Mouse (Mus musculus): ENCODE data around the gene Myom1. TPM values are rescaled to one million over a fixed set of nuclear protein-coding genes. Genes with fewer than 3 reads are reported as not detected.
"Not testable (repeated sequence)": the region's sequence is repeated elsewhere in the genome, so short reads cannot be mapped to it uniquely, and the experiment has no call there.

Gene Myom1
- 1.9 and 5.0 TPM in 2 replicates for polyA plus RNA-seq (2016; fragmentation: Nextera tagmentation; extraction: Ambion mirVana)

DNA sequence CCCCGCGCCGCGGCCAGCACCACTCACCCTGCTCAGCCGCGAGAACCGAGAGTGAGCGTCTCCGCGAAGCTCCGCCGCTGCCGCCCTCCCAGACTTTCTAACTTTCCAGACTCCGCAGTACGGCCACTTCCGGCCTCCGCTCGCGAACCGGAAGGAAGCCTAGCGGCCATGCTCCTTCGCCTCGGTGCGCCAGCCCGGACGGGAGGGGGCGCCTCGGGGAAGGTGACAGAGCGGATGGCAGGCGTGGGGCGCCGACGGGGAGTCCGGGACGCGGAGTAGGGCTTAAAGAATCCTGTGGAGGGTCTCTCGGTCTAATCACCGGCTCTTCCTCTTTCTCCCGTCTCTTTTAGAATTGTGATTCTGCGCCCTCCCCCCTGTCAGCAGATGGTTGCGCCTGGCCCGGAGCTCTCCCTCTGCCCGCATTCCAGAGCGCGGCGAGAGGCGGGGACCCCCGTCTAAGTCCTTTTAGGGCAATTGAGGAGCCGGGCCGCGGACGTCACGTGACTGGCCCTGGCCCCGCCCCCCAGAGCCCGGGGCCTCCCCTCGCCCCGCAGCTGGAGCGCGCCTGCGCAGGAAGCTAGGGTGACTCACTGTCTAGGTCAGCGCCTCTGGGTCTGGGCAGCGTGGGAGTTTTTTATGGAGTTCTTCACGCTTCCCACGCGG is at the start of gene Myom1:
TSS of gene Myom1 (plus strand) at position 553 of the 663 bp plus-strand sequence.
- Histone ChIP-seq H3K4me2 (replicated peaks) (peak within 1 kb of the TSS; percentile 79), H3K27ac (peak within 1 kb of the TSS; percentile 95), H3K9me3 (replicated peaks) (no peaks in the 10 kb centered on the region), H3K27me3 (no peaks in the 10 kb centered on the region), H3K36me3 (no peaks in the 10 kb centered on the region), H3K4me1 (peaks cover 17% of the 10 kb centered on the region), H3K9ac (peak within 1 kb of the TSS; percentile 91), H3K4me3 (peak within 1 kb of the TSS; percentile 91)
- WGBS = under 1% methylated on average over 52 of the region's 65 CpGs
- peak; percentile 97 for ATAC-seq (ENCODE audit: low FRiP score)

DNA sequence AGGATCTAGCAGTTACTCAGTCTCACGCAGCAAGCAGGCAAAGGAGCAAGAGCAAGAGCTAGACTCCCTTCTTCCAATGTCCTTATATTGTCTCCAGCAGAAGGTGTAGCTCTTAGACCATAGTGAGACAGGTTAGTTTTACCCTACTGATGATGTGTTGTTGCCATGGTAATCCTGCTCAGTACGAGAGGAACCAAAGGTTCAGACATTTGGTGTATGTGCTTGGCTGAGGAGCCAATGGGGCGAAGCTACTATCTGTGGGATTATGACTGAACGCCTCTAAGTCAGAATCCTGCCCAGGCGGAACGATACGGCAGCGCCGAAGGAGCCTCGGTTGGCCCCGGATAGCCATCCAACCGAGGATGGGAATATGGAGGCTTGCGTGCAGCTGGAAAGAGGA is 38.9 kb upstream of the Myom1 start:
- peak; percentile 100 for ATAC-seq (ENCODE audit: low FRiP score)
- H3K4me3 ChIP-seq; H3K27me3 ChIP-seq; H3K27ac ChIP-seq; H3K9ac ChIP-seq; H3K9me3 ChIP-seq (replicated peaks); H3K4me2 ChIP-seq (replicated peaks); H3K36me3 ChIP-seq; H3K4me1 ChIP-seq: not testable (repeated sequence)
- WGBS = 70% methylated on average over 13 of the region's 13 CpGs

DNA sequence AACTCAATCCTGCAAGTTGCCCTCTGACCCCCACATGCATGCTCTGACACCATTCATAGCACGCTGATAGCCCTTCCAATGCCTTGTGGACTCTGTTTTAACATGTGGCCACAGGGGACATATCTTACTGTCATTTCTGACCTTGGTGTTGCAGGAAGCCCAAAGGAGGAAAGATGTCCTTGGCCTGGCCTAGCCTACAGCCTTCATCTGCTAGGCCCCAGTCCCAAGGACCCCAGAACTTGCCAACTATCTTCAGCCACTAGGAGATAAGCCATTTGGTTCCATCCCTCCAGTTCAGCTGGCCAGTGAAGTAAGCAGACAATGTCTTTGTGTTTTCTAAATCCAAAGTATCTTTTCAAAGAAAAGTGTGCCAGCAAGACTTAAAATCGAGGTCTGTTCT is 37.2 kb upstream of the Myom1 start:
- Histone ChIP-seq H3K4me1 (peaks cover 8% of the 10 kb centered on the region; the same call in 1 of the 2 replicates), H3K4me3 (no peak overlapping the region), H3K4me2 (replicated peaks) (no peak overlapping the region), H3K27me3 (no peaks in the 10 kb centered on the region), H3K36me3 (no peaks in the 10 kb centered on the region), H3K9me3 (replicated peaks) (no peaks in the 10 kb centered on the region), H3K27ac (no peak overlapping the region), H3K9ac (no peak overlapping the region)
- 84% methylated on average over 2 of the region's 2 CpGs for WGBS
- no peak for ATAC-seq (ENCODE audit: low FRiP score)

DNA sequence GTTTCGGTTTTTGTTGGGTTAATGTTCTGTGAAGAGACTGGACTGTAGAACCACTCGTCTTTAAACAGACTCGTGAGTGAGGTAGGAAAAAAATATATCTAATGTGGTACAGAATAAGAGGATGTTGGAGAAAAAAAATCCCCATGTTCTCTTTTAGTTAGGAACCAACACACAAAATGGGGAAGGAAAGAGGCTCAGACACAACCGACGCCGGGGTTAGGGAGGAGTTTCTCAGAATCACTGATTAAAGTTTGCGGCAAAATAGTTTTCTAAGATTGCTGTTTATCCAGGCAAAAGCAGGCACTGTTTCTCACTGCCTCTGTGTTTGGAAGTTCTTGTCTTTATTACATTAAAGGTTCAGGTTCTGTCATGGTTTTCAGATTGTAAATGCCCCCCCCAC is 36.3 kb upstream of the Myom1 start:
- no peak for ATAC-seq (ENCODE audit: low FRiP score)
- no peaks in the 10 kb centered on the region for H3K36me3 ChIP-seq
- H3K27me3 ChIP-seq = no peaks in the 10 kb centered on the region
- no peak overlapping the region for H3K4me3 ChIP-seq
- H3K27ac ChIP-seq = no peak overlapping the region
- 91% methylated on average over 7 of the region's 7 CpGs for WGBS
- H3K9me3 ChIP-seq (replicated peaks) = no peaks in the 10 kb centered on the region
- H3K4me1 ChIP-seq = peaks cover 8% of the 10 kb centered on the region; the same call in 1 of the 2 replicates
- no peak overlapping the region for H3K4me2 ChIP-seq (replicated peaks)
- H3K9ac ChIP-seq = no peak overlapping the region

DNA sequence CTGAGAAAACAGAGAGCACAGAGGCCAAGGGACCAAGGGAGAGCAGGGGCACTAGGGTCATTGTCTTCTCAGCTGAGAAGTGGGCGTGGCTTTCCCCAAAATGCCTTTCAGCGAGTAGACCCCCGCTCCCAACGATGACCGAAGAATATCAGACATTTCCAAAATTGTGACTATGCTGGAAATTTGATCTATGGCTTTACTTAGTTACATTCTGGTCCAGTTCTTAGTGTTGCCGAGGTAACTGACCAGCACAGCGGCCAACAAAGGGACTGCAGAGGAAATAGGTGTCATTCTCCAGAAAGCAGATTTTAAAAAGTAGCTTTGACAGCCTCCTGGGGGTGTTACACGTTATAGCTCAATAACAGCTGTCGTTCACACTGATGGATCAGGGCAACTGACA is 35.2 kb upstream of the Myom1 start:
- Histone ChIP-seq H3K4me3 (no peak overlapping the region), H3K27ac (no peak overlapping the region), H3K9me3 (replicated peaks) (no peaks in the 10 kb centered on the region), H3K36me3 (no peaks in the 10 kb centered on the region), H3K9ac (no peak overlapping the region), H3K4me1 (peaks cover 8% of the 10 kb centered on the region; the same call in 1 of the 2 replicates), H3K27me3 (no peaks in the 10 kb centered on the region), H3K4me2 (replicated peaks) (0 out of 2 replicates have a peak overlapping the region, but pooled peaks have one; percentile 4)
- ATAC-seq (ENCODE audit: low FRiP score) = no peak
- 23% methylated on average over 9 of the region's 9 CpGs for WGBS

DNA sequence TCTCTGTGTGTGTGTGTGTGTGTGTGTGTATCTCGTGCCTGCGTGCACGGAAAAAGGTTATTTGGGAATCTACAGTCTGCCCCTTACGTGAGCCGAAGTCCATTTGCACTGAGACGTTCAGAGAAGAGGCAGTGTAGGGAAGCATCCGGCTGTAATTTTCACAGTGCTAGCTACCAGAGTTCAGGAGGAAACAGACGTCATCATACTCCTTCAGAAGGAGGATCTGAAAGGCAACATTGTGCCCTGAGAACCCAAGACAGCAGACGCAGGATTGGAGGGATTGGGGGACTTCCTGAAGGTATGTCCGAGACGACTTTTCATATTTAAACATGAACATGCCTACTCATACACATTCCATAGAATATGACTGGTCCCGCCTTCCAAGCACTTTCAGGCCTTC is 34.8 kb upstream of the Myom1 start:
- H3K9me3 ChIP-seq (replicated peaks) = no peaks in the 10 kb centered on the region
- no peak overlapping the region for H3K27ac ChIP-seq
- no peak overlapping the region for H3K4me3 ChIP-seq
- H3K9ac ChIP-seq = no peak overlapping the region
- peaks cover 8% of the 10 kb centered on the region; the same call in 1 of the 2 replicates for H3K4me1 ChIP-seq
- H3K4me2 ChIP-seq (replicated peaks) = 0 out of 2 replicates have a peak overlapping the region, but pooled peaks have one; percentile 4
- no peak for ATAC-seq (ENCODE audit: low FRiP score)
- WGBS = 46% methylated on average over 12 of the region's 12 CpGs
- no peaks in the 10 kb centered on the region for H3K27me3 ChIP-seq
- H3K36me3 ChIP-seq = no peaks in the 10 kb centered on the region

DNA sequence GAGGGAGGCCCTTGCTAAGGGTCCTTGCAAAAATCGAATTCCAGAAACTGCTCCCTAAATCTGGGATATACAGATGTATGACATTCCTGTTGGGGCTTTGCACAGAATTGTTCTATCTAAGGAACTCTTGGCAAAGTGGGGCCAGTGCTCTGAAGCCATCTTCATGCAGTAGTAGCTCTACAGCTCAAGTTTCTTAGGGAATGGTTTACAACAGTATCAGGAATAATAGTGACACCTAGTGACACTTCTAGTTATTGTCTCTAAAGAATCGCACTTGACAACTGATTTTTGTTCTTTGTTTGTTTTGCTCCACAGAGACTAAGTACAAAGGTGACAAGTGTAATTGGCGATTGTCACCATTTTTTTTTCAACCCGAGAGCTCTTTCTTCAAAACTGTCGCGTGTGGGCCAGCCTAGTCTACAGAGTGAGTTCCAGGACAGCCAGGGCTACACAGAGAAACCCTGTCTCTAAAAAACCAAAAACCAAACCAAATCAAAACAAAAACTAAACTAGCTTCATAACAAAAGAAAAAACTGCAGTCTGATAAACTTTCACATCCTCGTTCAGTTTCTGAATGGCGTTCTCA is 33.7 kb upstream of the Myom1 start:
- Histone ChIP-seq H3K36me3 (peaks cover 7% of the 10 kb centered on the region), H3K9me3 (replicated peaks) (no peaks in the 10 kb centered on the region), H3K4me2 (replicated peaks) (no peak overlapping the region), H3K27me3 (no peaks in the 10 kb centered on the region), H3K4me1 (peaks cover 8% of the 10 kb centered on the region; the same call in 1 of the 2 replicates), H3K4me3 (no peak overlapping the region), H3K27ac (no peak overlapping the region), H3K9ac (no peak overlapping the region)
- 33% methylated on average over 8 of the region's 8 CpGs for WGBS
- peak; percentile 44; the same call in 1 of the 2 replicates for ATAC-seq (ENCODE audit: low FRiP score)

DNA sequence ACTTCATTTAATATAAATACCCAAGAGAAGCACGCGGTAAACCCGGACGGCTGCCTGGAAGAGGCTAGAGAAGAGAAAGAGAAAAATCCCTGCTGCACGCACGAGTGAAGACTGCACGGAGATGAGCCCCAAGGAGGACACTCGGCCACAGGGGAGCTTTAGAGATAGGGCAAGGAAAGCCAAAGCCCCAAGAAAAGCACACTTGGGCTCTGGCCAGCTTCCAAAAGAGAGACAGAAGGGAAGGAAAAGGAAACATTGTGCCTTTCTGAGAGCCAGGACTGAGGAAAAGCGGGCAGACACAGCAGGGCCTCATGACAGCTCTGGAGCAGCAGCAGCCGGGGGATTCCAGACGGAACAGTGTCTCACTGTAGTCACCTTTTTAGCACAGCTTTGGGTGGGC is 31.2 kb upstream of the Myom1 start:
- H3K4me3 ChIP-seq = no peak overlapping the region
- no peaks in the 10 kb centered on the region for H3K9me3 ChIP-seq (replicated peaks)
- H3K36me3 ChIP-seq = peaks cover 30% of the 10 kb centered on the region
- no peak overlapping the region for H3K4me2 ChIP-seq (replicated peaks)
- no peak overlapping the region for H3K9ac ChIP-seq
- H3K27ac ChIP-seq = no peak overlapping the region
- ATAC-seq (ENCODE audit: low FRiP score) = no peak
- peaks cover 8% of the 10 kb centered on the region; the same call in 1 of the 2 replicates for H3K4me1 ChIP-seq
- WGBS = 67% methylated on average over 11 of the region's 11 CpGs
- H3K27me3 ChIP-seq = no peaks in the 10 kb centered on the region

DNA sequence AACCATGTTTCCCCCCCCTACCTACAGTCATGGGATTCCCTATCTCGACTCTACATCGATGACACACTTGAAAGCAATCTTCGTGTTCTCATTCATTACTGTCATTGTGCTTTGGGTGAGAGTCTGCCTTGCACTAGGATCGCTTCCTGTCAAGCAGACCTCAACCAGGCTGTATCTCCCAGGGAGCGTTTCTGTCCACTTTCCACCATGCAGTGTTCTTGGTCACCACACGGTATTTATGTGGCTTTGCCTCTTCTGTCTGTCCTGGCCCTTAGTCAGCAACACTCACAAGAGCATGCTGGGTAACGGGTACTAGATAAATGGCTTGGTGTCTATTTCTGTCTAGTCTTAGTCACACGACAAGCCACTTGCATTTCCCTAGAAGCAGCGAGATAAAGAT is 29.0 kb upstream of the Myom1 start:
- Histone ChIP-seq H3K27me3 (no peaks in the 10 kb centered on the region), H3K4me3 (no peak overlapping the region), H3K4me1 (0 out of 2 replicates have a peak, but pooled peaks cover 1% of the 10 kb centered on the region), H3K9ac (no peak overlapping the region), H3K9me3 (replicated peaks) (no peaks in the 10 kb centered on the region), H3K27ac (no peak overlapping the region), H3K36me3 (peaks cover 39% of the 10 kb centered on the region), H3K4me2 (replicated peaks) (no peak overlapping the region)
- WGBS = 89% methylated on average over 9 of the region's 9 CpGs
- no peak for ATAC-seq (ENCODE audit: low FRiP score)

DNA sequence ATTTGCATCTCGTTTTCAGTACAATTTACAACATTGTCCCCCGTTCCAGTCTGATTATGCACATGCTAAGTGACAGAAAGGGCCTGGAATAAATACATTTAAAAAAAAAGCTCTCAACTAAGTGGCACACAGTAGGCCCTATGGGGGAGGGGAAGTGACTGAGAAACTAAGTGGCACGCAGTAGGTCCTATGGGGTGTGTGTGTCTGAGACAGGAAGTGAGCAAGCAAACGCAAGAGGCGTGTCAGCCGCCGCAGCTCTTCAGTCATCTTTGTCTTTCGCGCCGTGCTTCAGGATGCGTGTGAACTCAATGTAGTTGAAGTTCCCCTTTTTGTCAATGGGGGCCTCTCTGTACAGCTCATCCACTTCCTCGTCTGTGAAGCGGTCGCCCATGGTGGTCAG is 28.4 kb upstream of the Myom1 start:
- not testable (repeated sequence) for H3K4me2 ChIP-seq (replicated peaks); ATAC-seq (ENCODE audit: low FRiP score); H3K27me3 ChIP-seq; H3K9ac ChIP-seq; H3K4me1 ChIP-seq; H3K4me3 ChIP-seq; H3K27ac ChIP-seq; H3K9me3 ChIP-seq (replicated peaks)
- 95% methylated on average over 14 of the region's 14 CpGs for WGBS
- H3K36me3 ChIP-seq = peaks cover 39% of the 10 kb centered on the region

DNA sequence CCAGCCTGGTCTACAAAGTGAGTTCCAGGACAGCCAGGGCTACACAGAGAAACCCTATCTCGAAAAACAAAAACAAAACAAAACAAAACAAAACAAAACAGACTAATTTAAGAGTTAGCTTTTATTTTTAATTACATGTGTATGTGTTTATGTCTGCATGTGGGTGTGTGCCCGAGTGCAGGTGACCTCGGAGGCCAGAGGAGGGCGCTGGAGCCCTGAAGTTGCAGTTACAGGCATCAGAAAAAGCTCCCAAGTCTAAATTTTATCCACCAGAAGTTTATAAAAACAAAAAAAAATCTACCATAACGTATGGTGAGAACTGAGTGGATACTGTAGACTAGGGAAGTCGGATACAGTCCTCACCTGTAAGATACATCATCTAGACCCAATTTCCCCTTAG is 24.6 kb upstream of the Myom1 start:
- 89% methylated on average over 6 of the region's 6 CpGs for WGBS
- Histone ChIP-seq H3K36me3 (peaks cover 63% of the 10 kb centered on the region), H3K9ac (no peak overlapping the region), H3K9me3 (replicated peaks) (no peaks in the 10 kb centered on the region), H3K27ac (no peak overlapping the region), H3K27me3 (no peaks in the 10 kb centered on the region), H3K4me3 (no peak overlapping the region), H3K4me1 (no peaks in the 10 kb centered on the region), H3K4me2 (replicated peaks) (no peak overlapping the region)
- ATAC-seq (ENCODE audit: low FRiP score) = no peak

DNA sequence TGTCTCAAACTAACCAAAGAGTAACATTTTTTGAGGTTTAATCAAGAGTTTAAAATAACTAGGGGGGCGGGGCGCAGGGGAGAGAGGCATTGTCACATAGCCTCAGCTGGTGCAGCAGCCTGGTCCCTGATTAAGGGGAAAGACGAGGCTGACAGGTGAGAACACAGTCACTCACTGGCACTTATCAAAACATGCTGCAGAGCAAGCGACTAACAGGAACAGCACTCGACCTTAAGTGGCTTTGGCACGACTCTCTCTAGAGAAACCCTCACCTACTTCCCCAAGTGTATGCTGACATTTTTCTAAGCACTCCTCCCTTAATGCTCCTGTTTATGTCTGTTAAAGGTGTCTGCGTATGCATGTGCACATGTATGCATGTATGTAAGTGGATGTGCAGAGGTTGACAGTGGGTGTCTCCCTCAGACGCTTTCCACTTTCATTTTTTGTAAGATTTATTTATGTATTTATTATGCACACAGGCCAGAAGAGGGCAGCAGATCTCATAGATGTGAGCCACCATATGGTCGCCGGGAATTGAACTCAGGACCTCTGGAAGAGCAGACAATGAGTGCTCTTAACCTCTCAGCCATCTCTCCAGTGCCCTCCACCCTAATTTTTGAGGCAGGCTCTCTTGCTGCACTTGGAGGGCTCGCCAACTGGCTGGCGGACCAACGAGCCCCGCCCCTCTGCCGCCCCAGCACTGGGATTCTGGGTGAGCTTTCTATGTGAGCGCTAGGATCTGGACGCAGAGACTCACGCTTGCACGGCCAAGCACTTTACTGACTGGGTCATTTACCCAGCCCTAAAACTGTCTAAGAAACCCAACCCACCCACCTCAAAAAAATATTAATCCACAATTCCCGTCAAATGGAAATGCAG is 22.8 kb upstream of the Myom1 start:
- Histone ChIP-seq H3K4me1 (no peaks in the 10 kb centered on the region), H3K4me2 (replicated peaks) (no peak overlapping the region), H3K9ac (no peak overlapping the region), H3K27ac (no peak overlapping the region), H3K27me3 (no peaks in the 10 kb centered on the region), H3K36me3 (peaks cover 48% of the 10 kb centered on the region), H3K4me3 (no peak overlapping the region), H3K9me3 (replicated peaks) (no peaks in the 10 kb centered on the region)
- WGBS = 91% methylated on average over 20 of the region's 20 CpGs
- ATAC-seq (ENCODE audit: low FRiP score) = 0 out of 2 replicates have a peak, but pooled peaks have one; percentile 22
